Mouse (Mus musculus) v-Abl transformed pro-B cells (cell line): Measurements from ENCODE around the gene AU022252.
"Not testable (repeated sequence)": the region's sequence is repeated elsewhere in the genome, so short reads cannot be mapped to it uniquely, and the experiment has no call there.

ENCODE experiments used
- in situ Hi-C, 2 experiments: fragments of 400-800 bp; cut with MboI; formaldehyde crosslinking; loops; one replicate each; pipeline ENCODE4 v1.15.1; 2025; ENCODE audit not compliant: unreplicated experiment in 2 of 2

AU022252 gene

GRCm38 (mm10) chr4:119232410-119233255 is at the start of gene AU022252, which contains the start of gene P3h1:
Gene AU022252 (minus strand): TSS chr4:119232712.
Gene P3h1 (plus strand): TSS chr4:119232915.
- in situ Hi-C loops, result no loop called here

GRCm38 (mm10) chr4:119278784-119279183 is 46.3 kb upstream of the AU022252 start:
- in situ Hi-C loops, result not testable (repeated sequence)

- in situ Hi-C loops, result no loop called here
Observed at GRCm38 (mm10) chr4:119275726-119276125, 43.2 kb upstream of the AU022252 start.

- in situ Hi-C loops, result no loop called here
Observed at GRCm38 (mm10) chr4:119275226-119275625, 42.7 kb upstream of the AU022252 start.

- in situ Hi-C loops, result no loop called here
Observed at GRCm38 (mm10) chr4:119274627-119275026, 42.1 kb upstream of the AU022252 start.

GRCm38 (mm10) chr4:119266606-119267005 is 34.1 kb upstream of the AU022252 start:
- in situ Hi-C loops, result no loop called here

- in situ Hi-C loops, result no loop called here
Observed at GRCm38 (mm10) chr4:119263459-119263858, 30.9 kb upstream of the AU022252 start.

- in situ Hi-C loops, result no loop called here
Observed at GRCm38 (mm10) chr4:119262483-119262882, 30.0 kb upstream of the AU022252 start.

- in situ Hi-C loops, result no loop called here
Observed at GRCm38 (mm10) chr4:119261087-119261713, 28.7 kb upstream of the AU022252 start.

- in situ Hi-C loops, result no loop called here
Observed at GRCm38 (mm10) chr4:119259344-119260254, 27.1 kb upstream of the AU022252 start.

GRCm38 (mm10) chr4:119257083-119257482 is 24.6 kb upstream of the AU022252 start:
- in situ Hi-C loops, result no loop called here

GRCm38 (mm10) chr4:119255351-119255750 is 22.8 kb upstream of the AU022252 start, which contains the start of gene Cldn19:
Gene Cldn19 (plus strand): TSS chr4:119255414.
- in situ Hi-C loops, result no loop called here

GRCm38 (mm10) chr4:119254012-119254618 is 21.6 kb upstream of the AU022252 start:
- in situ Hi-C loops, result loop anchor here (5.0 kb wide), 2 partner anchors 88 to 543 kb away; no protein-coding TSS in a partner anchor

- in situ Hi-C loops, result loop anchor here (5.0 kb wide), 2 partner anchors 90 to 545 kb away; no protein-coding TSS in a partner anchor
Observed at GRCm38 (mm10) chr4:119252025-119252808, 19.7 kb upstream of the AU022252 start.

- in situ Hi-C loops, result loop anchor here (5.0 to 10.0 kb wide), 10 partner anchors 94 to 879 kb away; partner anchors contain the start of genes Ccdc30 (in 1 of the 2), Foxj3 (in 1 of the 2), Frg2f1 (in 1 of the 2) and Guca2a (in 1 of the 2)
Observed at GRCm38 (mm10) chr4:119248407-119248965, 16.0 kb upstream of the AU022252 start.

GRCm38 (mm10) chr4:119247462-119248235 is 15.1 kb upstream of the AU022252 start:
- in situ Hi-C loops, result loop anchor here (5.0 to 10.0 kb wide), 10 partner anchors 95 to 880 kb away; partner anchors contain the start of genes Ccdc30 (in 1 of the 2), Foxj3 (in 1 of the 2), Frg2f1 (in 1 of the 2) and Guca2a (in 1 of the 2)

- in situ Hi-C loops, result loop anchor here (5.0 to 10.0 kb wide), 10 partner anchors 96 to 881 kb away; partner anchors contain the start of genes Ccdc30 (in 1 of the 2), Foxj3 (in 1 of the 2), Frg2f1 (in 1 of the 2) and Guca2a (in 1 of the 2)
Observed at GRCm38 (mm10) chr4:119246688-119247225, 14.2 kb upstream of the AU022252 start.
